Mouse (Mus musculus): ENCODE measurements around the gene Sgms2. TPM values are rescaled to one million over a fixed set of nuclear protein-coding genes. Genes with fewer than 3 reads are reported as not detected.
A peak's percentile ranks its signal among the peaks of the same experiment; 100 is the strongest.

The Sgms2 gene
- polyA plus RNA-seq, 1 experiment: 27.2 TPM

DNA sequence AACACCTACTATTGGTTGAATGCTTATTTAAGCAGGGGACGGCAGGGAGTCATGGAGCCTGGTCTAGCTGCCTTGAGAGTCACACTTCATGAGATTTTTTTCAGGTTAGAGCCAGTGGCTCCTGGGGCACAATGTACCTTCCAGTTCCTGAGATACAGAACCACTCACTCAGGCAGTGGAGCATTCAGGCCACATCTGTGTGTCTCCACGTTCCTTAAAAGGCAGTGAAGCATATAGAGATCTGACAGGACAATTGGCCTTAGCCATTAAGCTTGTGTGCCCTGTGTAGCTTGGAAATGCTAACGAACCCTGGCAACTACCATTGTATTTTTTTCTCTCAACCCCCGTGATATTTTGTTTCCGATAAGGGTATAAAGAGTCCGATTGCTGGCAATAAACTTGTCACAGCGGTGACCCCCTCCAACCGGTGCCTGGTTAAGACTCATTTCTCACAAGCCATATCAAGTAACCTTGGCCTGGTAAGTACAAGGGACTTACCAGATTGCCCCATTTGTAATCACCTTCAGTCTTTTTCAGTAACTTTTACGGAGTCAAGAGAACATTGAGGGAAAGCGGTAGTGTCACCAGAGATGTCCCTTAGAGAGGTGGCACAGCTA lies 5.4 kb upstream of the Sgms2 start:
- Histone ChIP-seq H3K4me1 (ENCODE audit: control insufficient read depth, insufficient read depth, low read length) (peaks cover 20% of the 10 kb centered on the region; the same call in 1 of the 2 replicates), H3K27ac (ENCODE audit: insufficient read depth, low read depth, low read length) (peak overlapping the region; percentile 81), H3K27me3 (replicated peaks; ENCODE audit: control insufficient read depth, insufficient read depth, low read length) (no peaks in the 10 kb centered on the region), H3K36me3 (ENCODE audit: control insufficient read depth, insufficient read depth, low read length) (no peaks in the 10 kb centered on the region), H3K4me3 (ENCODE audit: insufficient read depth, low read depth, low read length) (no peak overlapping the region)
- 40% methylated on average over 10 of the region's 10 CpGs for WGBS
- TF ChIP-seq POLR2A (IDR thresholded peaks at IDR 0.05; ENCODE audit: low read depth, low read length): no peak
- TF ChIP-seq CTCF (conservative IDR thresholded peaks at IDR 0.05; ENCODE audit: insufficient read depth, insufficient read length, low read depth, low read length): no peak
- DNase-seq: no peak

DNA sequence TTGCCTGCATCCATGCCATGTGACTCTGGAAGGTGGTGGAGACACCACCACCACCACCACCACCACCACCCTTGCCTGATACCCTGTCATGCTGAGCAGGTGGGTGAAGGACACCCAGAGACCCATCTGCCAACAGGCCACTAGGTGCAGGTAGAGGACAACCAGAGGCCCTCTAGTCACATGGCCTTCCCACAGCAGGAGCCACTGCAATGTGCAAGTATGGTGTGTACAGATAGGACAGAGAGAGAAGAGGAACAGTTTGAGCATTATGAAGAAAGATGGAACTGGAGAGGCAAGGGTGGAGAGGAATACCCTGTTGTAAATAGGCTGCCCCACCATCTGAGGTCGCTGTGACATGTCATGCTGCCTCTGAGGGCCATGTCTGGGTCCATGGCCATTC lies 3.9 kb upstream of the Sgms2 start:
- Histone ChIP-seq H3K4me1 (ENCODE audit: control insufficient read depth, insufficient read depth, low read length) (peaks cover 20% of the 10 kb centered on the region; the same call in 1 of the 2 replicates), H3K27me3 (replicated peaks; ENCODE audit: control insufficient read depth, insufficient read depth, low read length) (no peaks in the 10 kb centered on the region), H3K36me3 (ENCODE audit: control insufficient read depth, insufficient read depth, low read length) (no peaks in the 10 kb centered on the region), H3K27ac (ENCODE audit: insufficient read depth, low read depth, low read length) (peak overlapping the region; percentile 18; the same call in 1 of the 2 replicates), H3K4me3 (ENCODE audit: insufficient read depth, low read depth, low read length) (no peak overlapping the region)
- WGBS: 68% methylated on average over 1 of the region's 1 CpGs
- TF ChIP-seq CTCF (conservative IDR thresholded peaks at IDR 0.05; ENCODE audit: insufficient read depth, insufficient read length, low read depth, low read length): no peak; the same call in 1 of the 2 replicates
- TF ChIP-seq POLR2A (IDR thresholded peaks at IDR 0.05; ENCODE audit: low read depth, low read length): no peak
- no peak for DNase-seq

DNA sequence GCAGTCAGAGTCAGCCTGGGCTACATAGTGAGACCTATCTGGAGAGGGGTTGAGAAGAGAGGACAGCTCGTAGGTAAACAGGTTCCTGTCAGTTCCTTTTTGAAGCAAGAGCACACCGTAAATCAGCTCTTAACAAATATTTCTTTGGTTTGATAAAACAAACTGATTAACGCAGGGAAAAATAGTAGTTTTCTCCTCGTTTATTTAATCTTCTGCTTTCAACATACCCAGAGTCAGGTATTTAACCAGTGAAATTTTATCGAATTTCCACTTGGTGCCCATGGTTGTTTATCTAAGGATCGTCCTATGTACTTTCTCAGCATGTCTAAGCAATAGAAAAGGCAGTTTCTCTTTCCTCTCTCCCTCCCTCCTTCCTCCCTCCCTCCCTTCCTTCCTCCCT lies 2.0 kb upstream of the Sgms2 start:
- Histone ChIP-seq H3K36me3 (ENCODE audit: control insufficient read depth, insufficient read depth, low read length) (no peaks in the 10 kb centered on the region), H3K27ac (ENCODE audit: insufficient read depth, low read depth, low read length) (peak overlapping the region; percentile 8; the same call in 1 of the 2 replicates), H3K4me1 (ENCODE audit: control insufficient read depth, insufficient read depth, low read length) (peaks cover 20% of the 10 kb centered on the region; the same call in 1 of the 2 replicates), H3K27me3 (replicated peaks; ENCODE audit: control insufficient read depth, insufficient read depth, low read length) (no peaks in the 10 kb centered on the region), H3K4me3 (ENCODE audit: insufficient read depth, low read depth, low read length) (no peak overlapping the region)
- WGBS: 58% methylated on average over 6 of the region's 6 CpGs
- DNase-seq: no peak
- TF ChIP-seq POLR2A (IDR thresholded peaks at IDR 0.05; ENCODE audit: low read depth, low read length): no peak
- TF ChIP-seq CTCF (conservative IDR thresholded peaks at IDR 0.05; ENCODE audit: insufficient read depth, insufficient read length, low read depth, low read length): no peak

DNA sequence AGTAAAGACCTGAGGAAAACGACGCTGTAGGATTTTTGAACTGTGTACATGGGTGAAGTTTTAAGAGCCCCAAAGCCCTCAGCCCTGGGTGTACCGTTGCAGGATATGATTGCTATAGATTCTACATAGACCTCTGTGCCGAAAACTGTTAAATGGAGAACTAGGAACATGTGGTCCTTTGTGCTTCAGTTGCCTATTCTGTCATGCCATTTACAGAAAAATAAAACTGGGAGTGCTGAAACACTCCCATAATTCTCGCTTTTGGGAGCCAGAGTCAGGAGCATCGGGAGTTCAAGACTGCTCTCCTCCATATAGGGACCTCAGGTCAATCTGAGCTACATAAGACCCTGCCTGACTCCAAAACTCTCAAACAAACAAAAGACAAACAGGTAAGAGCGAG lies 769 bp upstream of the Sgms2 start:
- TF ChIP-seq CTCF (conservative IDR thresholded peaks at IDR 0.05; ENCODE audit: insufficient read depth, insufficient read length, low read depth, low read length) (no peak), POLR2A (IDR thresholded peaks at IDR 0.05; ENCODE audit: low read depth, low read length) (no peak)

DNA sequence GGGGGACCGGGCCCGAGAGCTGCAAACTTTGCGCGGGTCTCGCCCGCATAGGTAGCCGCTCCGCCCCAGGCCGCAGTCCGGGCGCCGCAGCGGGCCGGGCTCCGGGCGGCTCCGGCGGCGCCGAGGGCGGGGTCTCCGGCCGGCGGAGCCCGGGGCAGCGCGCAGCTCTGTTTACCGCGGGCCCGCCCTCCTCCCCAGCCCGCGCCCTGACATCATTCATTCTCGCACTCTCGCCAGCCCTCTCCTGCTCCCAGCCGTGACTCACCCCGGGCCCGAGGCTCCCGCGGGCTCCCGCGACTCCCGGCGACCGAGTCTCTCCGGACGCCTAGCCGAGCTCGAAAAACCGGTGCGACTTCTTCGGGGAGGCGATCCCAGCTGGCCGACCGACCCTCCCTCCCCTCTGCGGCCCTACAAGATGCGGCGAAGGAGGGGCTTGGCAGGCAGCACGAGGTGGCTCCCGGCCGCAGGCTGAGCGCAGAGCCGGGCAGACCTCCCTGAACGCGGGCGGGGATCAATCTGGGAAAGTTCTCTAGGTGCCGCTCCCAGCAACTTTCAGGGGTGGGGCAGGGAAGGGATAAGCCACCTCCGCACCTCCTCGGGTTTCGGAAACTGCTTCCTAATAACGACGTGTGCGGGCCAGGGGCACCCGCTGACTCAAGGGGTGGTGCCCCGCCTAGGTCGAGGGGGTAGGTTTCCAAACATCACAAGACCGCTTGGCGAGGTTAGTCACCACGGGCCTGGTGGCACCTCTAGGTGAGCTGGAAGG lies 885 bp downstream of the Sgms2 start:
- no peaks in the 10 kb centered on the region for H3K27me3 ChIP-seq (replicated peaks; ENCODE audit: control insufficient read depth, insufficient read depth, low read length)
- no peak for TF ChIP-seq CTCF (conservative IDR thresholded peaks at IDR 0.05; ENCODE audit: insufficient read depth, insufficient read length, low read depth, low read length)
- TF ChIP-seq POLR2A (IDR thresholded peaks at IDR 0.05; ENCODE audit: low read depth, low read length): no peak
- whole genome bisulfite sequencing: under 1% methylated on average over 78 of the region's 78 CpGs
- DNase-seq: peak; percentile 86
- H3K4me1 ChIP-seq (ENCODE audit: control insufficient read depth, insufficient read depth, low read length): peaks cover 17% of the 10 kb centered on the region
- peak overlapping the region; percentile 88 for H3K27ac ChIP-seq (ENCODE audit: insufficient read depth, low read depth, low read length)
- no peaks in the 10 kb centered on the region for H3K36me3 ChIP-seq (ENCODE audit: control insufficient read depth, insufficient read depth, low read length)
- H3K4me3 ChIP-seq (ENCODE audit: insufficient read depth, low read depth, low read length): peak overlapping the region; percentile 75

More for the DNA sequence above, 769 bp upstream of the Sgms2 start:
- Histone ChIP-seq H3K4me1 (ENCODE audit: control insufficient read depth, insufficient read depth, low read length) (peaks cover 26% of the 10 kb centered on the region), H3K36me3 (ENCODE audit: control insufficient read depth, insufficient read depth, low read length) (no peaks in the 10 kb centered on the region), H3K27me3 (replicated peaks; ENCODE audit: control insufficient read depth, insufficient read depth, low read length) (no peaks in the 10 kb centered on the region), H3K27ac (ENCODE audit: insufficient read depth, low read depth, low read length) (no peak overlapping the region), H3K4me3 (ENCODE audit: insufficient read depth, low read depth, low read length) (no peak overlapping the region)
- 94% methylated on average over 7 of the region's 7 CpGs for WGBS
- no peak for DNase-seq

DNA sequence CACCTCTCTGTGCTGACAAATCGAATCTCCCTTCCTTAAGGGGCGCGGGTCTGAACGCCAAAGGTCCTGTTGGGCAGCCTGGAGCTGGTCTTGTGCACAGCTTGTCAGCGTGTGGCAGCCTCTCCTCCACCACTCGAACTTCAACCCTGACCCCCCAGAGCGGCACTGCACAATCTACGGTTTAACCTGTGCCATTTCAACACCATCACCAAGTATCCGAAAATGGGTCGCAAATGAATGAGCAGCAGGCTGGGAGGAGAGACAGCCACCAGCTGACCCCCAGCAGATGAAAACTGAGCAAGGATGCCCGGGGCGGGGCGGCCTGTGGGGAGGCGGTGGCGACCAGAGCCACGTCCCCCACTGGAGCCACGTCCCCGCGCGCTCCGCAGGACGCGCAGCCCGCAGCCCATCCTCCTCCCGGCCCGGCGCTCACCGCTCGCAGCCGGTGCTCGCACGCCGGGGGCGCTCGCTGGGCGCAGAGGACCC lies 1.5 kb downstream of the Sgms2 start:
- TF ChIP-seq POLR2A (IDR thresholded peaks at IDR 0.05; ENCODE audit: low read depth, low read length): no peak
- no peak for TF ChIP-seq CTCF (conservative IDR thresholded peaks at IDR 0.05; ENCODE audit: insufficient read depth, insufficient read length, low read depth, low read length)
- peak overlapping the region; percentile 75 for H3K4me3 ChIP-seq (ENCODE audit: insufficient read depth, low read depth, low read length)
- peaks cover 15% of the 10 kb centered on the region for H3K4me1 ChIP-seq (ENCODE audit: control insufficient read depth, insufficient read depth, low read length)
- DNase-seq: peak; percentile 89
- H3K27ac ChIP-seq (ENCODE audit: insufficient read depth, low read depth, low read length): peak overlapping the region; percentile 75
- no peaks in the 10 kb centered on the region for H3K36me3 ChIP-seq (ENCODE audit: control insufficient read depth, insufficient read depth, low read length)
- 1% methylated on average over 36 of the region's 36 CpGs for WGBS
- H3K27me3 ChIP-seq (replicated peaks; ENCODE audit: control insufficient read depth, insufficient read depth, low read length): no peaks in the 10 kb centered on the region

DNA sequence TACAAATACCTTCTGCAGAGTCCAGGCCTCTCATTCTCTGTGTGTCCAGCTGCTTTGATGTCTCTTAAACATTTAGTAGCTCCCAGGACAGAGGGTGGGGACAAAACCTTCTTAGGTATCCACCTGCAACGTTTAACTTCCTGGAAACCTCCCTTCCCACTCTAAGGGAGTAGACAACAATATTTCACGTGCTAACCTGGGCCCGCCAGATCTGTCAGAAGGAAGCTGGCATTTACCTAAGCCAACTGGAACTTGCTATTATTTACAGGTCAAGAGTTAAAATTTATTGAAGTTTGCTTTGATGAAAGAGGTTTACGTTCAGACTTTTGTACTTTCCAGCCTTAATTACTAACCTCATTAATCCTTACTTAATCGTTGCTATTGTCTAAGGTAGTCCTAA lies 2.2 kb downstream of the Sgms2 start:
- no peaks in the 10 kb centered on the region for H3K36me3 ChIP-seq (ENCODE audit: control insufficient read depth, insufficient read depth, low read length)
- peak; percentile 83 for DNase-seq
- TF ChIP-seq POLR2A (IDR thresholded peaks at IDR 0.05; ENCODE audit: low read depth, low read length) (no peak), CTCF (conservative IDR thresholded peaks at IDR 0.05; ENCODE audit: insufficient read depth, insufficient read length, low read depth, low read length) (no peak)
- peaks cover 13% of the 10 kb centered on the region for H3K4me1 ChIP-seq (ENCODE audit: control insufficient read depth, insufficient read depth, low read length)
- 21% methylated on average over 5 of the region's 5 CpGs for WGBS
- H3K27me3 ChIP-seq (replicated peaks; ENCODE audit: control insufficient read depth, insufficient read depth, low read length): no peaks in the 10 kb centered on the region
- peak overlapping the region; percentile 75 for H3K27ac ChIP-seq (ENCODE audit: insufficient read depth, low read depth, low read length)
- peak overlapping the region; percentile 75 for H3K4me3 ChIP-seq (ENCODE audit: insufficient read depth, low read depth, low read length)

All from kidney, adult 2 months (tissue).